Mouse (Mus musculus): ENCODE data around the gene Cdc25a. TPM values are rescaled to one million over a fixed set of nuclear protein-coding genes. Genes with fewer than 3 reads are reported as not detected.

The Cdc25a gene
- 6.1 TPM for polyA plus RNA-seq (2012; fragmentation: generic; extraction: Trizol)

- H3K27me3 ChIP-seq (ENCODE audit: control insufficient read depth, insufficient read depth, insufficient read length), result no peaks in the 10 kb centered on the region
- H3K4me3 ChIP-seq, result peak within 1 kb of the TSS; percentile 85
- peaks cover 15% of the 10 kb centered on the region for H3K36me3 ChIP-seq (ENCODE audit: control insufficient read depth, insufficient read depth)
- peak within 1 kb of the TSS; percentile 90 for H3K4me2 ChIP-seq (ENCODE audit: low read depth)
- H3ac ChIP-seq (ENCODE audit: control insufficient read depth, insufficient read length), result peak within 1 kb of the TSS; percentile 58
- TF ChIP-seq TCF12 (IDR thresholded peaks at IDR 0.05; ENCODE audit: insufficient read depth, poor library complexity, severe bottlenecking) (no peak), USF1 (IDR thresholded peaks at IDR 0.05; ENCODE audit: low read depth) (peak; percentile 72), TCF3 (IDR thresholded peaks at IDR 0.05; ENCODE audit: insufficient read length, low read depth) (no peak), E2F4 (IDR thresholded peaks at IDR 0.05; ENCODE audit: insufficient read depth) (peak; percentile 88), POLR2A (IDR thresholded peaks at IDR 0.05; ENCODE audit: insufficient read length, low read depth) (peak; percentile 31)
- peaks cover 35% of the 10 kb centered on the region for H3K79me2 ChIP-seq (ENCODE audit: control insufficient read depth, insufficient read depth)
Observed at GRCm38 (mm10) chr9:109874797-109875691, at the start of gene Cdc25a. TSS of gene Cdc25a (plus strand) at chr9:109875579.

GRCm38 (mm10) chr9:109825739-109826138, 49.6 kb upstream of the Cdc25a start:
- TF ChIP-seq E2F4 (IDR thresholded peaks at IDR 0.05; ENCODE audit: insufficient read depth) (no peak), MYOD1 (IDR thresholded peaks at IDR 0.05; ENCODE audit: control insufficient read depth in 1 of 3, insufficient read length in 2 of 3, low read depth in 2 of 3) (no peak), POLR2A (IDR thresholded peaks at IDR 0.05; ENCODE audit: insufficient read length, low read depth) (no peak), REST (IDR thresholded peaks at IDR 0.05; ENCODE audit: insufficient read depth, insufficient read length) (no peak), SRF (IDR thresholded peaks at IDR 0.05; ENCODE audit: control insufficient read depth, insufficient read length, low read depth) (no peak), POLR2AphosphoS2 (IDR thresholded peaks at IDR 0.05; ENCODE audit: insufficient read length, low read depth) (no peak), MAX (IDR thresholded peaks at IDR 0.05; ENCODE audit: low read depth) (no peak), CEBPB (IDR thresholded peaks at IDR 0.05; ENCODE audit: insufficient read depth, poor library complexity, severe bottlenecking) (no peak), TCF12 (IDR thresholded peaks at IDR 0.05; ENCODE audit: insufficient read depth, poor library complexity, severe bottlenecking) (no peak), TCF3 (IDR thresholded peaks at IDR 0.05; ENCODE audit: insufficient read length, low read depth) (no peak)

GRCm38 (mm10) chr9:109826181-109826580, 49.2 kb upstream of the Cdc25a start:
- H3K79me2 ChIP-seq (ENCODE audit: control insufficient read depth, insufficient read depth), result no peaks in the 10 kb centered on the region
- no peaks in the 10 kb centered on the region for H3K36me3 ChIP-seq (ENCODE audit: control insufficient read depth, insufficient read depth)
- no peak overlapping the region for H3ac ChIP-seq (ENCODE audit: control insufficient read depth, insufficient read length)
- H3K27me3 ChIP-seq (ENCODE audit: control insufficient read depth, insufficient read depth, insufficient read length), result no peaks in the 10 kb centered on the region
- no peak overlapping the region for H3K4me3 ChIP-seq
- TF ChIP-seq SRF (IDR thresholded peaks at IDR 0.05; ENCODE audit: control insufficient read depth, insufficient read length, low read depth) (no peak), TCF12 (IDR thresholded peaks at IDR 0.05; ENCODE audit: insufficient read depth, poor library complexity, severe bottlenecking) (no peak)
- H3K4me2 ChIP-seq (ENCODE audit: low read depth), result no peak overlapping the region

More at GRCm38 (mm10) chr9:109825739-109826138, 49.6 kb upstream of the Cdc25a start:
- H3ac ChIP-seq (ENCODE audit: control insufficient read depth, insufficient read length), result no peak overlapping the region
- H3K4me2 ChIP-seq (ENCODE audit: low read depth), result no peak overlapping the region
- no peaks in the 10 kb centered on the region for H3K79me2 ChIP-seq (ENCODE audit: control insufficient read depth, insufficient read depth)
- H3K36me3 ChIP-seq (ENCODE audit: control insufficient read depth, insufficient read depth), result no peaks in the 10 kb centered on the region
- H3K4me3 ChIP-seq, result no peak overlapping the region
- H3K27me3 ChIP-seq (ENCODE audit: control insufficient read depth, insufficient read depth, insufficient read length), result no peaks in the 10 kb centered on the region

- TF ChIP-seq MYOG (IDR thresholded peaks at IDR 0.05; ENCODE audit: control insufficient read depth in 1 of 3, insufficient read depth in 1 of 3, insufficient read length in 2 of 3, low read depth in 2 of 3), result peak in 1 of 3 experiments; percentile 6
- TF ChIP-seq MYOD1 (IDR thresholded peaks at IDR 0.05; ENCODE audit: control insufficient read depth in 1 of 3, insufficient read length in 2 of 3, low read depth in 2 of 3), result no peak
- TF ChIP-seq USF1 (IDR thresholded peaks at IDR 0.05; ENCODE audit: low read depth), result peak; percentile 86
- peak; percentile 97 for TF ChIP-seq MAX (IDR thresholded peaks at IDR 0.05; ENCODE audit: low read depth)
- no peak for TF ChIP-seq SRF (IDR thresholded peaks at IDR 0.05; ENCODE audit: control insufficient read depth, insufficient read length, low read depth)
- TF ChIP-seq POLR2A (IDR thresholded peaks at IDR 0.05; ENCODE audit: insufficient read length, low read depth), result peak; percentile 65
- TF ChIP-seq REST (IDR thresholded peaks at IDR 0.05; ENCODE audit: insufficient read depth, insufficient read length), result no peak
- TF ChIP-seq TCF12 (IDR thresholded peaks at IDR 0.05; ENCODE audit: insufficient read depth, poor library complexity, severe bottlenecking), result no peak
- TF ChIP-seq E2F4 (IDR thresholded peaks at IDR 0.05; ENCODE audit: insufficient read depth), result peak; percentile 23
- TF ChIP-seq POLR2AphosphoS2 (IDR thresholded peaks at IDR 0.05; ENCODE audit: insufficient read length, low read depth), result peak; percentile 44
- no peaks in the 10 kb centered on the region for H3K79me2 ChIP-seq (ENCODE audit: control insufficient read depth, insufficient read depth)
- no peaks in the 10 kb centered on the region for H3K27me3 ChIP-seq (ENCODE audit: control insufficient read depth, insufficient read depth, insufficient read length)
- H3K4me3 ChIP-seq, result peak within 1 kb of the TSS; percentile 72
- H3K36me3 ChIP-seq (ENCODE audit: control insufficient read depth, insufficient read depth), result no peaks in the 10 kb centered on the region
- peak within 1 kb of the TSS; percentile 26 for H3ac ChIP-seq (ENCODE audit: control insufficient read depth, insufficient read length)
- H3K4me2 ChIP-seq (ENCODE audit: low read depth), result peak within 1 kb of the TSS; percentile 97
Observed at GRCm38 (mm10) chr9:109832391-109833087, 42.8 kb upstream of the Cdc25a start, which contains the start of gene Nme6. TSS of gene Nme6 (plus strand) at chr9:109832749.

- H3K79me2 ChIP-seq (ENCODE audit: control insufficient read depth, insufficient read depth), result no peaks in the 10 kb centered on the region
- TF ChIP-seq POLR2AphosphoS2 (IDR thresholded peaks at IDR 0.05; ENCODE audit: insufficient read length, low read depth) (no peak), REST (IDR thresholded peaks at IDR 0.05; ENCODE audit: insufficient read depth, insufficient read length) (no peak), MAX (IDR thresholded peaks at IDR 0.05; ENCODE audit: low read depth) (no peak), USF1 (IDR thresholded peaks at IDR 0.05; ENCODE audit: low read depth) (no peak), POLR2A (IDR thresholded peaks at IDR 0.05; ENCODE audit: insufficient read length, low read depth) (no peak), TCF12 (IDR thresholded peaks at IDR 0.05; ENCODE audit: insufficient read depth, poor library complexity, severe bottlenecking) (no peak), TCF3 (IDR thresholded peaks at IDR 0.05; ENCODE audit: insufficient read length, low read depth) (no peak), CEBPB (IDR thresholded peaks at IDR 0.05; ENCODE audit: insufficient read depth, poor library complexity, severe bottlenecking) (no peak), SRF (IDR thresholded peaks at IDR 0.05; ENCODE audit: control insufficient read depth, insufficient read length, low read depth) (no peak), MYOD1 (IDR thresholded peaks at IDR 0.05; ENCODE audit: control insufficient read depth in 1 of 3, insufficient read length in 2 of 3, low read depth in 2 of 3) (no peak), MYOG (IDR thresholded peaks at IDR 0.05; ENCODE audit: control insufficient read depth in 1 of 3, insufficient read depth in 1 of 3, insufficient read length in 2 of 3, low read depth in 2 of 3) (no peak), E2F4 (IDR thresholded peaks at IDR 0.05; ENCODE audit: insufficient read depth) (no peak)
- H3K36me3 ChIP-seq (ENCODE audit: control insufficient read depth, insufficient read depth), result no peaks in the 10 kb centered on the region
- peak overlapping the region; percentile 96 for H3K4me2 ChIP-seq (ENCODE audit: low read depth)
- peak overlapping the region; percentile 72 for H3K4me3 ChIP-seq
- peak overlapping the region; percentile 26 for H3ac ChIP-seq (ENCODE audit: control insufficient read depth, insufficient read length)
- no peaks in the 10 kb centered on the region for H3K27me3 ChIP-seq (ENCODE audit: control insufficient read depth, insufficient read depth, insufficient read length)
Observed at GRCm38 (mm10) chr9:109833088-109833412, 42.3 kb upstream of the Cdc25a start.
